Mouse (Mus musculus): ENCODE data around the gene Troap. TPM values are rescaled to one million over a fixed set of nuclear protein-coding genes. Genes with fewer than 3 reads are reported as not detected.

Gene Troap
- total and polyA plus RNA-seq, 3 experiments, result 25.8 to 70.2 TPM; not detected in 1

DNA sequence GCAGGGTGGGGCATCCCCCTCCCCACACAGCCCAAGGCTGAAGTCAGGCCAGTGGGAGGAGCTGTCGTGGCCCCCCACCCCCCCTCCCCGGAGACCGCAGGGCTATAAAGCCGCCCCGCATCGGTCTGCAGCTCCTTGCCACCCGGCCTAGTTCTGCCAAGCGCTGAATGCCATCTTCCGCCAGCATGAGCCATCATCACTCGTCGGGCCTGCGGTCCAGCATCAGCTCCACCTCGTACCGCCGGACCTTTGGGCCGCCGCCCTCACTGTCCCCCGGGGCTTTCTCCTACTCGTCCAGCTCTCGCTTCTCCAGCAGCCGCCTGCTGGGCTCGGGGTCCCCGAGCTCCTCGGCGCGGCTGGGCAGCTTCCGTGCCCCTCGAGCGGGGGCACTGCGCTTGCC is 19.3 kb upstream of the Troap start, which contains the start of gene Prph:
Gene Prph (plus strand): TSS at position 135 of the 400 bp plus-strand sequence.
- no peak for DNase-seq (ENCODE audit: low read depth, low spot score)
- no peak within 1 kb of the TSS for H3K27ac ChIP-seq (ENCODE audit: control insufficient read depth, low read depth, low read length)
- no peaks in the 10 kb centered on the region for H3K36me3 ChIP-seq (ENCODE audit: control insufficient read depth in 1 of 2, insufficient read depth in 2 of 2, low read length in 2 of 2)
- H3K27me3 ChIP-seq (ENCODE audit: control insufficient read depth in 1 of 2, insufficient read depth in 2 of 2, low read length in 2 of 2), result peaks cover 9% of the 10 kb centered on the region in 2 experiments; a peak in 3 of 4 replicates
- H3K9me3 ChIP-seq (replicated peaks; ENCODE audit: insufficient read depth, low read length), result no peaks in the 10 kb centered on the region
- H3K9ac ChIP-seq (ENCODE audit: control insufficient read depth, low read depth, low read length, poor library complexity, severe bottlenecking), result no peak within 1 kb of the TSS
- no peaks in the 10 kb centered on the region for H3K79me2 ChIP-seq (ENCODE audit: control insufficient read depth, insufficient read depth, low read length, poor library complexity)
- TF ChIP-seq CHD2 (IDR thresholded peaks at IDR 0.05; ENCODE audit: low read length) (no peak), ZMIZ1 (IDR thresholded peaks at IDR 0.05; ENCODE audit: low read depth, low read length) (no peak), MAX (IDR thresholded peaks at IDR 0.05; ENCODE audit: low read length) (no peak), MAFK (IDR thresholded peaks at IDR 0.05; ENCODE audit: borderline replicate concordance, low read depth, low read length) (no peak), CHD1 (IDR thresholded peaks at IDR 0.05; ENCODE audit: low read depth, low read length) (no peak), POLR2AphosphoS2 (IDR thresholded peaks at IDR 0.05; ENCODE audit: low read length) (no peak), NELFE (IDR thresholded peaks at IDR 0.05; ENCODE audit: low read depth, low read length) (no peak), RCOR1 (IDR thresholded peaks at IDR 0.05; ENCODE audit: low read depth, low read length) (no peak), MEF2A (IDR thresholded peaks at IDR 0.05; ENCODE audit: extremely low read depth, insufficient replicate concordance, low read depth, low read length, poor library complexity, severe bottlenecking) (no peak), ZC3H11A (IDR thresholded peaks at IDR 0.05; ENCODE audit: low read depth, low read length) (no peak)
- no peak within 1 kb of the TSS for H3K4me3 ChIP-seq (ENCODE audit: control insufficient read depth in 1 of 2, insufficient read depth in 1 of 2, low read depth in 2 of 2, low read length in 2 of 2)
- H3K4me1 ChIP-seq (ENCODE audit: control insufficient read depth in 1 of 2, insufficient read depth in 2 of 2, low read length in 2 of 2), result no peaks in the 10 kb centered on the region

DNA sequence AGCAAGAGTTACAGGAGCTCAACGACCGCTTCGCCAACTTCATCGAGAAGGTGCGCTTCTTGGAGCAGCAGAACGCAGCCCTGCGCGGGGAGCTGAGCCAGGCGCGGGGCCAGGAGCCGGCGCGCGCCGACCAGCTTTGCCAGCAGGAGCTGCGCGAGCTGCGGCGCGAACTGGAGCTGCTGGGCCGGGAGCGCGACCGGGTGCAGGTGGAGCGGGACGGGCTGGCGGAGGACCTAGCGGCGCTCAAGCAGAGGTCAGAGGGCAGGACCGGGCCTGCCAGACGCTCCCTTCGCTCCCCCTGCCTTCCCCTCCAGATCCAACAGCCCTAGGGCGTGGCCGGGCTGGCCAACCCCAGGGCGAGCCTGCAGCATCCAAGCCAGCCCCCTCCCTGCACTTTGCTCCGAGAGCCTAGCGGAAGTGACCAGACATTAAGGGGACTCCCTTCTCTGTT is 18.8 kb upstream of the Troap start:
- no peak for DNase-seq (ENCODE audit: low read depth, low spot score)
- H3K36me3 ChIP-seq (ENCODE audit: control insufficient read depth in 1 of 2, insufficient read depth in 2 of 2, low read length in 2 of 2), result no peaks in the 10 kb centered on the region
- no peaks in the 10 kb centered on the region for H3K9me3 ChIP-seq (replicated peaks; ENCODE audit: insufficient read depth, low read length)
- no peak overlapping the region for H3K4me3 ChIP-seq (ENCODE audit: control insufficient read depth in 1 of 2, insufficient read depth in 1 of 2, low read depth in 2 of 2, low read length in 2 of 2)
- no peaks in the 10 kb centered on the region for H3K4me1 ChIP-seq (ENCODE audit: control insufficient read depth in 1 of 2, insufficient read depth in 2 of 2, low read length in 2 of 2)
- H3K79me2 ChIP-seq (ENCODE audit: control insufficient read depth, insufficient read depth, low read length, poor library complexity), result no peaks in the 10 kb centered on the region
- no peak overlapping the region for H3K9ac ChIP-seq (ENCODE audit: control insufficient read depth, low read depth, low read length, poor library complexity, severe bottlenecking)
- no peak for TF ChIP-seq JUND (IDR thresholded peaks at IDR 0.05; ENCODE audit: low read depth, low read length)
- no peak for TF ChIP-seq NRF1 (IDR thresholded peaks at IDR 0.05; ENCODE audit: insufficient read depth, low read depth, low read length, poor library complexity, severe bottlenecking)
- no peak for TF ChIP-seq GATA1 (IDR thresholded peaks at IDR 0.05; ENCODE audit: low read depth, low read length)
- TF ChIP-seq MYB (IDR thresholded peaks at IDR 0.05; ENCODE audit: low read depth, low read length), result no peak
- no peak for TF ChIP-seq MXI1 (IDR thresholded peaks at IDR 0.05; ENCODE audit: low read depth, low read length)
- H3K27me3 ChIP-seq (ENCODE audit: control insufficient read depth in 1 of 2, insufficient read depth in 2 of 2, low read length in 2 of 2), result peaks cover 9 to 12% of the 10 kb centered on the region in 2 experiments; a peak in 3 of 4 replicates
- H3K27ac ChIP-seq (ENCODE audit: control insufficient read depth, low read depth, low read length), result no peak overlapping the region

DNA sequence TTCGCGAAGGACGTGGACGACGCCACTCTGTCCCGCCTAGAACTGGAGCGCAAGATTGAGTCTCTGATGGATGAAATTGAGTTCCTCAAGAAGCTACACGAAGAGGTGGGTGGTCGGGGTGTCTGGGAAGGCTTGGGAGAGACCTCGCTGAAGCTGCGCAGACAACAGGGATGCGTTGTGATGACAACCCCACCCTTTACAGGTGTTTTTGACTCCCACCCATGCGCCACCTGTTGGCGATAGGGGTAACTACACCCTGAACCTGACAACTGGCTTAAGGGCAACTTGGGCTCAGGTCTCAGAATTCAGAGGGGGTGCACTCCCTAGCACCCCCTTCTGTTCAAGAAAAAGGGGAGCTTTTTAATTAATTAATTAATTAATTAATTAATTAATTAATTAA is 18.0 kb upstream of the Troap start:
- no peak overlapping the region for H3K4me3 ChIP-seq (ENCODE audit: control insufficient read depth in 1 of 2, insufficient read depth in 1 of 2, low read depth in 2 of 2, low read length in 2 of 2)
- H3K79me2 ChIP-seq (ENCODE audit: control insufficient read depth, insufficient read depth, low read length, poor library complexity), result no peaks in the 10 kb centered on the region
- H3K9ac ChIP-seq (ENCODE audit: control insufficient read depth, low read depth, low read length, poor library complexity, severe bottlenecking), result no peak overlapping the region
- H3K36me3 ChIP-seq (ENCODE audit: control insufficient read depth in 1 of 2, insufficient read depth in 2 of 2, low read length in 2 of 2), result no peaks in the 10 kb centered on the region
- DNase-seq (ENCODE audit: low read depth, low spot score), result peak; percentile 63
- H3K4me1 ChIP-seq (ENCODE audit: control insufficient read depth in 1 of 2, insufficient read depth in 2 of 2, low read length in 2 of 2), result no peaks in the 10 kb centered on the region
- H3K9me3 ChIP-seq (replicated peaks; ENCODE audit: insufficient read depth, low read length), result no peaks in the 10 kb centered on the region
- H3K27ac ChIP-seq (ENCODE audit: control insufficient read depth, low read depth, low read length), result no peak overlapping the region
- peaks cover 13 to 15% of the 10 kb centered on the region in 2 experiments for H3K27me3 ChIP-seq (ENCODE audit: control insufficient read depth in 1 of 2, insufficient read depth in 2 of 2, low read length in 2 of 2)
- TF ChIP-seq HCFC1 (IDR thresholded peaks at IDR 0.05; ENCODE audit: low read depth, low read length) (no peak), NRF1 (IDR thresholded peaks at IDR 0.05; ENCODE audit: insufficient read depth, low read depth, low read length, poor library complexity, severe bottlenecking) (no peak), KAT2A (conservative IDR thresholded peaks at IDR 0.05; ENCODE audit: low read depth, low read length) (no peak), NELFE (IDR thresholded peaks at IDR 0.05; ENCODE audit: low read depth, low read length) (no peak), CTCF (IDR thresholded peaks at IDR 0.05 in 2 of 3, conservative IDR thresholded peaks at IDR 0.05 in 1 of 3; ENCODE audit: control insufficient read depth in 1 of 3, insufficient read depth in 1 of 3, low read depth in 2 of 3, low read length in 3 of 3, poor library complexity in 1 of 3, severe bottlenecking in 1 of 3) (peak; percentile 75 to 79 (median 77)), ZC3H11A (IDR thresholded peaks at IDR 0.05; ENCODE audit: low read depth, low read length) (peak; percentile 4; the same call in 1 of the 2 replicates), CHD1 (IDR thresholded peaks at IDR 0.05; ENCODE audit: low read depth, low read length) (no peak), MAX (IDR thresholded peaks at IDR 0.05; ENCODE audit: low read length) (no peak), JUND (IDR thresholded peaks at IDR 0.05; ENCODE audit: low read depth, low read length) (no peak), SMC3 (IDR thresholded peaks at IDR 0.05; ENCODE audit: low read depth, low read length) (peak; percentile 59), ELF1 (IDR thresholded peaks at IDR 0.05; ENCODE audit: low read depth, low read length) (no peak), RCOR1 (IDR thresholded peaks at IDR 0.05; ENCODE audit: low read depth, low read length) (no peak), SIN3A (IDR thresholded peaks at IDR 0.05; ENCODE audit: low read length) (no peak), TBP (IDR thresholded peaks at IDR 0.05; ENCODE audit: low read depth, low read length) (no peak), MAZ (IDR thresholded peaks at IDR 0.05; ENCODE audit: low read depth, low read length) (0 out of 2 replicates have a peak, but pooled peaks have one; percentile 26), ZNF384 (IDR thresholded peaks at IDR 0.05; ENCODE audit: low read depth, low read length) (no peak), BHLHE40 (IDR thresholded peaks at IDR 0.05; ENCODE audit: borderline replicate concordance, low read depth, low read length) (no peak), MXI1 (IDR thresholded peaks at IDR 0.05; ENCODE audit: low read depth, low read length) (no peak)

Data from MEL (cell line).